Mouse (Mus musculus) lung, adult 2 months (tissue): ENCODE results near the gene Adam19. TPM values are rescaled to one million over a fixed set of nuclear protein-coding genes. Genes with fewer than 3 reads are reported as not detected.

ENCODE experiments used
- DNase-seq: peaks from one replicate; pipeline ENCODE4 v3.0.0; 2022
- H3K4me1 ChIP-seq: fragments of 200-500 bp; 2 replicates; pipeline ENCODE4 v1.6.1; 2011; ENCODE audit warnings: low read length; ENCODE audit not compliant: control insufficient read depth, insufficient read depth
- H3K4me3 ChIP-seq: fragments of 200-500 bp; replicated peaks from 2 replicates; pipeline ENCODE3; 2011; ENCODE audit warnings: low read depth, mild to moderate bottlenecking, control low read depth, low read length; ENCODE audit errors: extremely low read depth
- CTCF ChIP-seq: fragments of 200-500 bp; IDR thresholded peaks from 2 replicates; pipeline ENCODE4 v1.5.1; 2011; ENCODE audit warnings: mild to moderate bottlenecking, low read length, control low read depth; ENCODE audit not compliant: insufficient read depth
- POLR2A ChIP-seq: fragments of 200-500 bp; IDR thresholded peaks from 2 replicates; pipeline ENCODE4 v1.6.1; 2011; ENCODE audit warnings: low read depth, mild to moderate bottlenecking, control low read depth, low read length, borderline replicate concordance; ENCODE audit errors: extremely low read depth
- WGBS: fragments of 180-500 bp; shearing (Covaris S2); methylation state at CpG from one replicate; pipeline ENCODE4 v1.1.7; 2018; 5-methylcytosine and 5-hydroxymethylcytosine counted together
- polyA plus RNA-seq: library from polyadenylated mRNA; depleted of rRNA; stranded (reverse); fragments of >200 nt; gene quantifications from 2 replicates; pipeline ENCODE4 v1.2.3, GENCODE M21; 2012

Adam19 gene
- polyA plus RNA-seq, 1 experiment = 29.4 TPM

GRCm38 (mm10) chr11:46083835-46084444, 28.1 kb downstream of the Adam19 start:
- WGBS = 68% methylated on average over 11 of the region's 11 CpGs
- Histone ChIP-seq H3K4me3 (no peak overlapping the region), H3K4me1 (peaks cover 23% of the 10 kb centered on the region)
- TF ChIP-seq POLR2A = no peak
- no peak for TF ChIP-seq CTCF
- DNase-seq = no peak

GRCm38 (mm10) chr11:46084568-46084967, 28.8 kb downstream of the Adam19 start:
- Histone ChIP-seq H3K4me3 (no peak overlapping the region), H3K4me1 (peaks cover 28% of the 10 kb centered on the region)
- TF ChIP-seq CTCF (no peak), POLR2A (no peak)
- 47% methylated on average over 3 of the region's 3 CpGs for WGBS
- DNase-seq = no peak

GRCm38 (mm10) chr11:46085398-46086163, 29.8 kb downstream of the Adam19 start:
- DNase-seq = no peak
- no peak overlapping the region for H3K4me3 ChIP-seq
- WGBS = 60% methylated on average over 10 of the region's 10 CpGs
- peaks cover 29% of the 10 kb centered on the region for H3K4me1 ChIP-seq
- TF ChIP-seq POLR2A (no peak), CTCF (no peak)

- WGBS = 82% methylated on average over 3 of the region's 3 CpGs
- DNase-seq = no peak
- TF ChIP-seq CTCF = no peak
- TF ChIP-seq POLR2A = no peak
- H3K4me3 ChIP-seq = no peak overlapping the region
- H3K4me1 ChIP-seq = peaks cover 32% of the 10 kb centered on the region
Observed at GRCm38 (mm10) chr11:46086446-46086845, 30.7 kb downstream of the Adam19 start.

- TF ChIP-seq POLR2A (no peak), CTCF (no peak)
Observed at GRCm38 (mm10) chr11:46089081-46089713, 33.4 kb downstream of the Adam19 start.

GRCm38 (mm10) chr11:46090036-46090725, 34.4 kb downstream of the Adam19 start:
- 80% methylated on average over 10 of the region's 10 CpGs for WGBS
- TF ChIP-seq CTCF = no peak
- TF ChIP-seq POLR2A = no peak
- Histone ChIP-seq H3K4me1 (peaks cover 20% of the 10 kb centered on the region), H3K4me3 (no peak overlapping the region)
- no peak for DNase-seq

More at GRCm38 (mm10) chr11:46089081-46089713, 33.4 kb downstream of the Adam19 start:
- WGBS = 53% methylated on average over 4 of the region's 4 CpGs
- peaks cover 23% of the 10 kb centered on the region for H3K4me1 ChIP-seq
- H3K4me3 ChIP-seq = no peak overlapping the region
- DNase-seq = no peak

- Histone ChIP-seq H3K4me3 (no peak overlapping the region), H3K4me1 (peaks cover 22% of the 10 kb centered on the region)
- no peak for DNase-seq
- TF ChIP-seq POLR2A = no peak
- TF ChIP-seq CTCF = no peak
- WGBS = 36% methylated on average over 10 of the region's 10 CpGs
Observed at GRCm38 (mm10) chr11:46090951-46091667, 35.3 kb downstream of the Adam19 start.

- DNase-seq = no peak
- no peak overlapping the region for H3K4me3 ChIP-seq
- H3K4me1 ChIP-seq = peaks cover 22% of the 10 kb centered on the region
- 35% methylated on average over 4 of the region's 4 CpGs for WGBS
- TF ChIP-seq POLR2A (no peak), CTCF (no peak)
Observed at GRCm38 (mm10) chr11:46092121-46092520, 36.3 kb downstream of the Adam19 start.
